Mouse (Mus musculus) small intestine, adult 2 months (tissue): ENCODE measurements at regions not wholly inside any gene's neighbourhood (a gene's known extent, or its start where the extent isn't known, plus 50 kb on each side); places are given as distances from the start of the nearest gene placed in this dataset.

Experiments used
- H3K27ac ChIP-seq: fragments of 200-500 bp; 2 replicates; pipeline ENCODE4 v1.5.1; 2012; ENCODE audit warnings: low read depth, low read length, control low read depth, inconsistent platforms; ENCODE audit not compliant: insufficient read depth
- H3K27me3 ChIP-seq: fragments of 200-500 bp; 2 replicates; pipeline ENCODE4 v1.6.1; 2012; ENCODE audit warnings: mild to moderate bottlenecking, moderate library complexity, low read length, inconsistent platforms; ENCODE audit not compliant: control insufficient read depth, insufficient read depth
- H3K36me3 ChIP-seq: fragments of 200-500 bp; 2 replicates; pipeline ENCODE4 v1.6.1; 2012; ENCODE audit warnings: mild to moderate bottlenecking, low read length, control low read depth, inconsistent platforms; ENCODE audit not compliant: control insufficient read depth, insufficient read depth
- H3K4me1 ChIP-seq: fragments of 200-500 bp; 2 replicates; pipeline ENCODE4 v1.6.1; 2012; ENCODE audit warnings: low read length, inconsistent platforms, mixed read lengths; ENCODE audit not compliant: control insufficient read depth, insufficient read depth, insufficient read length
- H3K4me3 ChIP-seq: fragments of 200-500 bp; 2 replicates; pipeline ENCODE4 v1.5.1; 2012; ENCODE audit warnings: low read depth, mild to moderate bottlenecking, control low read depth, inconsistent platforms, low read length, moderate library complexity
- CTCF ChIP-seq: fragments of 200-500 bp; IDR thresholded peaks from 2 replicates; pipeline ENCODE4 v1.5.1; 2012; ENCODE audit warnings: low read depth, mild to moderate bottlenecking, control low read depth, inconsistent platforms, low read length, moderate library complexity, mixed read lengths; ENCODE audit not compliant: insufficient replicate concordance, insufficient read length; ENCODE audit errors: extremely low read depth
- POLR2A ChIP-seq: fragments of 200-500 bp; IDR thresholded peaks from 2 replicates; pipeline ENCODE4 v1.6.1; 2012; ENCODE audit warnings: low read depth, mild to moderate bottlenecking, control low read depth, inconsistent platforms, low read length, moderate library complexity
- WGBS: fragments of 180-500 bp; shearing (Covaris S2); methylation state at CpG from one replicate; pipeline ENCODE4 v1.1.7; 2018; 5-methylcytosine and 5-hydroxymethylcytosine counted together

DNA sequence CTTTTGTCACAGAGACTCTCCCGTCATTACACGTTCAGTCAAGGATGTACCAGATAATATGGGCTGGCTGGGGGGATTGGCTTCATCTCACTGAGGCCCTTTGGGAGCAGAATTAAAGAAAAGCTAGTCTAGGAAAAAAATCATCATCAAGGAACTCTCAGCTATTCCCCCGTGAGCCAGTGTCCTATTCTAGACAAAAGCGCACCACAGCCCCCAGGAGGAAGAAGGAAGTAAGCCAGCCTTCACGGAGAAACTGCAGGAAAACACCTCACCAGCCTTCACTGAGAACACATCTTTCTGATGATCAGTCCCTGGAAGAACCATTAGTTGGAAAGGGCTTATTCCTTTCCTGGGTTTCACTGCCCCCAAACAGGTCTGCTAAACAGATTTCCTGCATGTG lies 154.8 kb upstream of the Dapk1 start:
- no peak overlapping the region for H3K4me3 ChIP-seq
- no peaks in the 10 kb centered on the region for H3K4me1 ChIP-seq
- no peak overlapping the region for H3K27ac ChIP-seq
- no peaks in the 10 kb centered on the region for H3K27me3 ChIP-seq
- WGBS = 66% methylated on average over 5 of the region's 5 CpGs
- no peak for TF ChIP-seq POLR2A
- no peak for TF ChIP-seq CTCF
- no peaks in the 10 kb centered on the region for H3K36me3 ChIP-seq

DNA sequence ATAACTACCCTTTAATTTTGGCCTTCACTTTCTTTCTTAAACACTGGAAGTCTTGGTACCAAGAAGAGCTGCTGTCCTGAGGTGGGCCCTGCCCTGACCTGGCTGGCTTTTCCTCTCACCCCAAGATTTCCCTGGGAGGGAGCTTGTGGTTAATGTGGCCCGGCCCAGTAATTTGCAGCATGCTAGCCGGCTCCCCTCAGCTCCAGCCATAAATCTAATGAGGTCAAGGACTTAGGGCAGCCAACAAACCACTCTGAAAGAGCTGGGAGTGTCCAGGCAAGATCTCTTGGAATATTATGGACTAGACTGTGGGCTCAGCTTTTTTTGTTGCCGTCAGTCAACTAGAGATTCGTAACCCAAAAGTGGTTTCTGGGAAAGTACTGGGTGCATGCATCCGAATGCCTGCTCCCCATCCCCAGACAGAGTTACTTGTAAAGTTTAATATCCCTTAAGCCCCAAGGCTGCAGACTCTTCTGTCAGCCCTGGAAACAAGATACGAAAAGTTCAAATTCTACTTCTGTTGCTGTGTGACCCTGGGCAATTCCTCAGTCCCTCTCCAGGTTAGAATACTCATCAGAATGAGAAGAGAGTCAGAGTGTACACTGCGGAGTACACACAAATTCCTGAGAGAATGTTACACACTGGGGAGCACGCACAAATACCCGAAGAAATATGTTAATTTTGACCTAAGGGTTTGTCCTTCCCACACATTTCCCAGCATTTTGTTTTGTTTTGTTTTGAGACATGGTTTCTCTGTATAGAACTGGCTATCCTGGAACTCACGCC lies 150.8 kb upstream of the Dapk1 start:
- Histone ChIP-seq H3K36me3 (no peaks in the 10 kb centered on the region), H3K27ac (no peak overlapping the region), H3K27me3 (no peaks in the 10 kb centered on the region), H3K4me3 (no peak overlapping the region), H3K4me1 (no peaks in the 10 kb centered on the region)
- TF ChIP-seq CTCF (no peak), POLR2A (no peak)
- WGBS = 70% methylated on average over 10 of the region's 10 CpGs

DNA sequence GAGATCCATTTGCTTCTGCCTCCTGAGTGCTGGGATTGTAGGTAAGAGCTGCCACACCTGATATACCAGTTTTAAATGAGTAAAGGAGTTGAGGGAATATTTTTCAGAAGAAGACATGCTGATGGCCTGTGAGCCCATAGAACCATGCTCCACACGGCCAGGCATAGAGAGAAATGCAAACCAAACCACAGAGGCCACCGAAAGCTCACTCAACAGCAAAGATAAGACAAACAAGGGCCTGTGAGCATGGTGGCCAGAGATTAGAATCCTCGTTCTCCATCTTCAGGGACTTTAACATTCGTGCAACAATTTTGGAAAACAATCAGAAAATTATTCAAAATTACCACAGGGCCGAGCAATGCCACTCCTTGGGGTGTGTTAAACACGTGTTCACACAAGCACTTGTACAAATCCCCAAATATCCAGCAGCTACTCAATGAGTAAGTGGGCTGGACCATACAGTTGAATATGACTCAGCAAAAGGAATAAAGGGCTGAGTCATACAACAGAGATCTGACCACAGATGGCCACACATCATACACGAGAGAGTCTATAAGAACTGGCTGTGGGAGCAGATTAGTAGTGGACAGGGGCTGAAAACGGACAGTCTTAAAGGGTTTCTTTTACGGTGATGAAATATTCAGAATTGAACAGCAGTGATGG lies 147.8 kb upstream of the Dapk1 start:
- no peak overlapping the region for H3K4me3 ChIP-seq
- TF ChIP-seq POLR2A (no peak), CTCF (no peak)
- no peaks in the 10 kb centered on the region for H3K27me3 ChIP-seq
- H3K4me1 ChIP-seq = no peaks in the 10 kb centered on the region
- H3K27ac ChIP-seq = no peak overlapping the region
- H3K36me3 ChIP-seq = no peaks in the 10 kb centered on the region
- 87% methylated on average over 9 of the region's 9 CpGs for WGBS

DNA sequence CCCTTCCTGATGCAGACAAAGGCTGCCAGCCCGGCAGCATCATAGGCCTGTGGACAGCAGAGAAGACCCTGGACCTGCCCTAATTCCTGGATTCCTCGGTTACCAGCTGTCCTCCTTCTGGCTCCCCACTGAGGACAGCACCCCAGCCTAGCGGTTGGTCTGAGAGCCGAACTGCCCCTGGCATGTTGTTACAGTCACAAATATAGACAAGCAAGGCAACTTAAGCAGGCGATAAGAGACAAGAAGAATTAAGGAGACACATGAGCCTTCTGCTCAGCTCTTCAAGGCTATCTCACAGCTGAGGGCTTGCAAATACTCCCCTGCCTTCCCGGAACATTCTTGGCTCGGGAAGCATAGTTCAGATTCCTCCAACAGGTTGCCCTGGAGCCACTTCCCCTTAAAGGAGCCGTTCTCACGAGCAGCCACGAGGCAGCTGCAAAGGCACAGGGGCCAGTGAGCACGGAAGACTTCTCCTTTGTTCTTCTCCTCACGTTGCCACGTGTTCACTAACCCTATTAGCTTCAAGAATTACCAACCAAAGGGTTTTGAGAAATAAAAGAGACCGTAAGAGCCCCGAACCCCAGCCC lies 146.6 kb upstream of the Dapk1 start:
- Histone ChIP-seq H3K27ac (no peak overlapping the region), H3K36me3 (no peaks in the 10 kb centered on the region), H3K4me3 (no peak overlapping the region), H3K4me1 (no peaks in the 10 kb centered on the region), H3K27me3 (no peaks in the 10 kb centered on the region)
- WGBS = 23% methylated on average over 15 of the region's 15 CpGs
- TF ChIP-seq CTCF = no peak

DNA sequence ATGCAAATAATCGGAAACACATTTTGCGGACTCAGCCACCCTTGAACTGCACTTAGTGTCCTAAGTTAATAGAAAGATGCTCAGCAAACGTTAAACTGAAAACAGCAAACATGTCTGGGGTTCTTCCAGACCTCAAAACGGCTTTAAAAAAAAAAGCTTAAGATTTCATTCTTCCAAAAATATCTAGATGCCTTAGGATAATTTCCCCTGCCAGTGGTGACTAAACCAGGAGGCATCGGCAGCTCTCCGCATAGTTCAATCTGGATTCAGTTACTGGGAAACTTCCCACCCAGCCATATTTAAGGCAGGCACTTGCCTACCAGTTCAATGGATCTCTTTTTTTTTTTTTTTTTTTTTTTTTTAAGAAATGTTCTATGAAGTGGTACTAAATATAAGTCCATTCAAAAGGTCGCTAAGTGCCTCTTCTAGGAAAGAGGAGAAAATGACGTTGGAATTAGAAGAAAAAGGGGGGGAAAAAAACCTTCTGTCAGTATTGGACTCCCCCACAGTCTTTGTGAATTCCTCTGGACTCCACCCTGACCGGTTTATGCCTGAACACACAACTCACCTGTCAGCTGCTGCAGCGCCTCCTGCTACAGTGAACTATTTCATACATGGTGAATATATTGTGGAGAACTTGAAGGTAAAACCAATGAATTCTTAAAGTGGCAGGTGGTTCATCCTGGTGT lies 145.7 kb upstream of the Dapk1 start:
- no peaks in the 10 kb centered on the region for H3K36me3 ChIP-seq
- TF ChIP-seq POLR2A = no peak
- no peak for TF ChIP-seq CTCF
- H3K4me1 ChIP-seq = no peaks in the 10 kb centered on the region
- no peak overlapping the region for H3K4me3 ChIP-seq
- 67% methylated on average over 10 of the region's 10 CpGs for WGBS
- no peak overlapping the region for H3K27ac ChIP-seq
- no peaks in the 10 kb centered on the region for H3K27me3 ChIP-seq

DNA sequence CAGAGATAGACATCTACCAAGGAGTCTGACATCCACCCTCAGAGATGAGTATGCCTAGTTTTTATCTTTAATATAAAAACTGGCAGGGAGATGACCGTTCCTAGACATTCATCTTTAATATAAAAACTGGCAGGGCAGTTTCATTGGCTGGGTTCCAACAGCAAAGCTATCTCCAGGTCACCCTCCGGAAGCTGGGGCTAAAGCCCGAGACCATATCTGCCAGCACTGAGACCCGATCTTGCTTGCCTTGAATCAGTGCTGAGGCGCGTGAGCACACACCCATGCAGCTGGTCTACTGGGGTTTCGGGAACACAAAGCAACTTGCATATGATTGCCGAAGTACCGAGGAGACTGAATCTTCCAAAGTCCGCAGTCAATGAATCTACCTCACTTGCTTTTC lies 144.5 kb upstream of the Dapk1 start:
- Histone ChIP-seq H3K4me3 (no peak overlapping the region), H3K27ac (no peak overlapping the region), H3K4me1 (no peaks in the 10 kb centered on the region), H3K27me3 (no peaks in the 10 kb centered on the region), H3K36me3 (no peaks in the 10 kb centered on the region)
- no peak for TF ChIP-seq CTCF
- no peak for TF ChIP-seq POLR2A
- 77% methylated on average over 10 of the region's 10 CpGs for WGBS

DNA sequence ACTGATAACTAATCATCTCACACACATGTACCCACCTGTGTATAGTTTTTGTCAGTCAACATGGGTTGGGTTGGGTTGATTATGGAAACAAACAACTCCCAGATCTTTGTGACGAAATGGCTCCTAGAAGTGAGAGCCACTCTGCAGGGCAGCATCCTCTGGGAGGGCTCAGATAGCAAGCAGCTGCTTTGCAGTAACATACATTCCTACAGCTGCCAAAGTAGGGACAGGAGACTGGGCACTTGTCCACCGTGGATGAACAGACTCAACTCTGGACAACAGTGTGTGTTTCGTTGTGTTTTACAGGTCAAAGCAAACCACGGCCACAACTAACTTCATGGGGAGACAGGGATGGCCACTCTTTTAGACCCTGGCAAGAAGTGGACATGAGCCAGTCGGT lies 142.7 kb upstream of the Dapk1 start:
- 79% methylated on average over 5 of the region's 5 CpGs for WGBS
- no peak for TF ChIP-seq CTCF
- no peak for TF ChIP-seq POLR2A
- Histone ChIP-seq H3K4me3 (no peak overlapping the region), H3K27me3 (no peaks in the 10 kb centered on the region), H3K27ac (no peak overlapping the region), H3K4me1 (no peaks in the 10 kb centered on the region), H3K36me3 (no peaks in the 10 kb centered on the region)
